Mouse (Mus musculus) megakaryocyte, embryonic 14.5 days (primary cell): Measurements from ENCODE around the gene Adamts9.

Experiments
- FLI1 ChIP-seq: IDR thresholded peaks from 2 replicates; pipeline ENCODE4 v1.6.1; 2012; ENCODE audit warnings: low read length, inconsistent platforms, mixed read lengths
- GATA1 ChIP-seq: IDR thresholded peaks from 3 replicates; pipeline ENCODE4 v1.6.1; 2012; ENCODE audit warnings: mixed read lengths, low read length, inconsistent platforms, borderline replicate concordance

DNA sequence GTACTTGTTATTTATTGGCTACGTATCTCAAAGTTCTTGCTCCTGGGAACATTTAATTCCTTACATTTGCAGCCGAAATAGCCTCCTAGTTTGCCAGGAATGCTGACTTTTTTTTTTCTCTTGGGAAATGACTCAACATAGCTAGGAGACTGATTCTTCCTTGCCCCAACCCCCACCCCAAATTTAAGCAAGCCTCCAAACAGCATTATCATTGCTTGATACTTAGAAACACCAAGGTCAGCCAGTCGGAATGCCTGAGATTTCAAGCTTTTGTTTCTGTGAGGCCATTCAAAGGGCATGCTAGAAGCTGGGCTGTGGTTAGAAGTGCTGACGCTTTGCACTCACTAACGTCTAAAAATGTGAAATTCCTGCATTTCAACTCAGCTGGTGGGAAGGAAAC lies 115.9 kb downstream of the Adamts9 start:
- TF ChIP-seq GATA1 (no peak), FLI1 (no peak)
